Mouse (Mus musculus) G1E (cell line): Measurements from ENCODE around the gene Slfn3. TPM values are rescaled to one million over a fixed set of nuclear protein-coding genes. Genes with fewer than 3 reads are reported as not detected.

ENCODE experiments used
- ATAC-seq: 2 replicates; pipeline ENCODE4 v1.8.0; 2016; ENCODE audit warnings: mild to moderate bottlenecking; ENCODE audit not compliant: insufficient number of reproducible peaks, poor library complexity, low FRiP score, severe bottlenecking; ENCODE audit errors: extremely low read depth
- DNase-seq: peaks from one replicate; pipeline ENCODE4 v3.0.0; 2012; ENCODE audit warnings: low spot score
- H3K27me3 ChIP-seq: 2 replicates; pipeline ENCODE4 v1.6.1; 2012; ENCODE audit warnings: mild to moderate bottlenecking, low read length, inconsistent platforms; ENCODE audit not compliant: insufficient read depth
- H3K36me3 ChIP-seq: replicated peaks from 2 replicates; pipeline ENCODE3; 2012; ENCODE audit warnings: mild to moderate bottlenecking, inconsistent platforms
- H3K4me1 ChIP-seq: 2 replicates; pipeline ENCODE4 v1.6.1; 2012; ENCODE audit warnings: low read depth, low read length, inconsistent platforms, mixed read lengths; ENCODE audit not compliant: insufficient read depth
- H3K4me3 ChIP-seq: 2 replicates; pipeline ENCODE4 v1.5.1; 2012; ENCODE audit warnings: low read depth, mild to moderate bottlenecking, inconsistent platforms, low read length, moderate library complexity, mixed read lengths
- H3K9me3 ChIP-seq: replicated peaks from 2 replicates; pipeline ENCODE4 v1.6.1; 2012; ENCODE audit warnings: inconsistent platforms
- CTCF ChIP-seq: IDR thresholded peaks from 2 replicates; pipeline ENCODE4 v1.5.1; 2012; ENCODE audit warnings: low read depth, low read length, inconsistent platforms, mixed read lengths
- GATA2 ChIP-seq: IDR thresholded peaks from 2 replicates; pipeline ENCODE4 v1.6.1; 2012; ENCODE audit warnings: low read depth, low read length, inconsistent platforms, borderline replicate concordance
- TAL1 ChIP-seq: conservative IDR thresholded peaks from 2 replicates; pipeline ENCODE4 v1.6.1; 2012; ENCODE audit warnings: low read depth, low read length, inconsistent platforms, mixed read lengths
- polyA plus RNA-seq: library from polyadenylated mRNA; stranded (reverse); fragments of >175 nt; gene quantifications from 2 replicates; pipeline ENCODE4 v1.2.3, GENCODE M21; 2012
- total RNA-seq, 2 experiments: library from RNA; stranded (forward) in 1 of 2; stranded (reverse) in 1 of 2; fragments of 200-1000 nt in 1 of 2; fragments of >200 nt in 1 of 2; fragmentation: Nextera tagmentation in 1 of 2; gene quantifications; 2 replicates each; pipeline ENCODE4 v1.2.3; 2014 to 2017

Gene Slfn3
- total and polyA plus RNA-seq, 3 experiments = 0.16 TPM; not detected in 2

GRCm38 (mm10) chr11:83262673-83263072, 71.5 kb downstream of the Slfn3 start:
- TF ChIP-seq TAL1 (peak; percentile 75), GATA2 (no peak)
- no peaks in the 10 kb centered on the region for H3K27me3 ChIP-seq
- H3K4me1 ChIP-seq = peaks cover 32% of the 10 kb centered on the region
- peak; percentile 54; the same call in 1 of the 2 replicates for ATAC-seq
- H3K9me3 ChIP-seq = no peaks in the 10 kb centered on the region
- DNase-seq = no peak
- no peak overlapping the region; the same call in 1 of the 2 replicates for H3K4me3 ChIP-seq
- peaks cover 17% of the 10 kb centered on the region for H3K36me3 ChIP-seq

DNA sequence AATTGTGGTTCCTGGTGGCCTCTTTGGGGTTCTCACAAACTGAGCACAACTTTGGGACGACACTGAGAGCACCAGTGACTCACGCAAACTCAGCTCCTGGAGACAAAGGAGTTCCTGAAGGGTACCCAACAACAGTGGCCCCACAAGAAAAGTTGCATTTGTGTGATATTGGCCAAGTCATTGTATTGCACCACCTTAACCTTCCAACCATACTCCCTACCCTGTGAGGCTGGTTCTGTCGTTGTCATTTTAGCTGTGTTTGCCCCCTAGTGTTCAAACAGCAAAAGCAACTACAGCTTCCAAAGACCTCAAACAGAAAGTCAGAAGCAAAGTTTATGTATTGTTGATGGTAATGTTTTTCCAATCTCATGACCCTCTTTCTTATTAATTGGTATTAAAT, 72.0 kb downstream of the Slfn3 start:
- Histone ChIP-seq H3K36me3 (peaks cover 17% of the 10 kb centered on the region), H3K4me1 (peaks cover 32% of the 10 kb centered on the region), H3K4me3 (no peak overlapping the region; the same call in 1 of the 2 replicates), H3K9me3 (no peaks in the 10 kb centered on the region), H3K27me3 (no peaks in the 10 kb centered on the region)
- DNase-seq = peak; percentile 9
- ATAC-seq = peak; percentile 60; the same call in 1 of the 2 replicates
- TF ChIP-seq CTCF (peak; percentile 40; the same call in 1 of the 2 replicates), GATA2 (no peak)

Other genes with a start within 250 kb of the Slfn3 start
- gene Slfn5, start 240.0 kb upstream of the Slfn3 start, total RNA-seq (2014; fragmentation: Nextera tagmentation) = 3.8 and 9.1 TPM in 2 replicates
- 5.5 and 7.7 TPM in 2 replicates for gene Slfn5, start 240.0 kb upstream of the Slfn3 start, total RNA-seq (2017)
- 0.28 and 0.33 TPM in 2 replicates for gene Slfn5, start 240.0 kb upstream of the Slfn3 start, polyA plus RNA-seq
- 0.39 TPM in 1 of 2 replicates, not detected in the other for gene Slfn9, start 199.5 kb upstream of the Slfn3 start, total RNA-seq (2014; fragmentation: Nextera tagmentation)
- 0.29 and 0.33 TPM in 2 replicates for gene Slfn9, start 199.5 kb upstream of the Slfn3 start, total RNA-seq (2017)
- 0.01 TPM in 1 of 2 replicates, not detected in the other for gene Slfn9, start 199.5 kb upstream of the Slfn3 start, polyA plus RNA-seq
- 0.39 TPM in 1 of 2 replicates, not detected in the other for gene Slfn8, start 170.5 kb upstream of the Slfn3 start, total RNA-seq (2014; fragmentation: Nextera tagmentation)
- gene Slfn8, start 170.5 kb upstream of the Slfn3 start, total RNA-seq (2017) = 0.06 and 0.16 TPM in 2 replicates
- gene Slfn8, start 170.5 kb upstream of the Slfn3 start, polyA plus RNA-seq = not detected in 2 replicates
- gene Slfn2, start 126.2 kb upstream of the Slfn3 start, total RNA-seq (2014; fragmentation: Nextera tagmentation) = 2.3 and 3.8 TPM in 2 replicates
- 44.5 and 48.4 TPM in 2 replicates for gene Slfn2, start 126.2 kb upstream of the Slfn3 start, total RNA-seq (2017)
- gene Slfn2, start 126.2 kb upstream of the Slfn3 start, polyA plus RNA-seq = 0.72 and 0.96 TPM in 2 replicates
- gene Slfn1, start 74.5 kb upstream of the Slfn3 start, total RNA-seq (2014; fragmentation: Nextera tagmentation) = not detected in 2 replicates
- 0.17 and 0.22 TPM in 2 replicates for gene Slfn1, start 74.5 kb upstream of the Slfn3 start, total RNA-seq (2017)
- gene Slfn1, start 74.5 kb upstream of the Slfn3 start, polyA plus RNA-seq = not detected in 2 replicates
- gene Slfn4, start 16.1 kb upstream of the Slfn3 start, total RNA-seq (2014; fragmentation: Nextera tagmentation) = not detected in 2 replicates
- 0.05 and 0.06 TPM in 2 replicates for gene Slfn4, start 16.1 kb upstream of the Slfn3 start, total RNA-seq (2017)
- gene Slfn4, start 16.1 kb upstream of the Slfn3 start, polyA plus RNA-seq = not detected in 2 replicates
- 9.4 and 25.5 TPM in 2 replicates for gene Slfn14, start 95.4 kb downstream of the Slfn3 start, total RNA-seq (2014; fragmentation: Nextera tagmentation)
- 1.8 and 2.1 TPM in 2 replicates for gene Slfn14, start 95.4 kb downstream of the Slfn3 start, total RNA-seq (2017)
- gene Slfn14, start 95.4 kb downstream of the Slfn3 start, polyA plus RNA-seq = 0.10 and 0.17 TPM in 2 replicates
- gene Ap2b1, start 107.7 kb downstream of the Slfn3 start, total RNA-seq (2014; fragmentation: Nextera tagmentation) = 92.6 and 113 TPM in 2 replicates
- gene Ap2b1, start 107.7 kb downstream of the Slfn3 start, total RNA-seq (2017) = 68.5 and 76.5 TPM in 2 replicates
- 17.5 and 17.8 TPM in 2 replicates for gene Ap2b1, start 107.7 kb downstream of the Slfn3 start, polyA plus RNA-seq
- 6.8 and 8.6 TPM in 2 replicates for gene Pex12, start 111.3 kb downstream of the Slfn3 start, total RNA-seq (2014; fragmentation: Nextera tagmentation)
- 7.1 and 8.7 TPM in 2 replicates for gene Pex12, start 111.3 kb downstream of the Slfn3 start, total RNA-seq (2017)
- 2.7 and 3.0 TPM in 2 replicates for gene Pex12, start 111.3 kb downstream of the Slfn3 start, polyA plus RNA-seq
- gene Rasl10b, start 217.8 kb downstream of the Slfn3 start, total RNA-seq (2014; fragmentation: Nextera tagmentation) = not detected in 2 replicates
- 0.06 TPM in 1 of 2 replicates, not detected in the other for gene Rasl10b, start 217.8 kb downstream of the Slfn3 start, total RNA-seq (2017)
- 0.04 and 0.09 TPM in 2 replicates for gene Rasl10b, start 217.8 kb downstream of the Slfn3 start, polyA plus RNA-seq
- not detected in 2 replicates for gene Gas2l2, start 238.1 kb downstream of the Slfn3 start, total RNA-seq (2014; fragmentation: Nextera tagmentation)
- gene Gas2l2, start 238.1 kb downstream of the Slfn3 start, total RNA-seq (2017) = 0.05 and 0.06 TPM in 2 replicates
- not detected in 2 replicates for gene Gas2l2, start 238.1 kb downstream of the Slfn3 start, polyA plus RNA-seq
- not detected in 2 replicates for gene 1700020L24Rik, start 246.3 kb downstream of the Slfn3 start, total RNA-seq (2014; fragmentation: Nextera tagmentation)
- not detected in 2 replicates for gene 1700020L24Rik, start 246.3 kb downstream of the Slfn3 start, total RNA-seq (2017)
- gene 1700020L24Rik, start 246.3 kb downstream of the Slfn3 start, polyA plus RNA-seq = not detected in 2 replicates